Mouse (Mus musculus) common myeloid progenitor, adult 5-6 weeks (primary cell): ENCODE measurements at regions not wholly inside any gene's neighbourhood (a gene's known extent, or its start where the extent isn't known, plus 50 kb on each side); places are given as distances from the start of the nearest gene placed in this dataset.

Experiments used
- ATAC-seq: replicated peaks from 2 replicates; pipeline ENCODE4 v1.8.0; 2016; ENCODE audit warnings: low read depth, mild to moderate bottlenecking, moderate TSS enrichment, inconsistent platforms; ENCODE audit not compliant: poor library complexity, severe bottlenecking

- no peak for ATAC-seq
These were observed 292.9 kb upstream of the Cobl start for GRCm38 (mm10) chr11:12757677-12758076.

DNA sequence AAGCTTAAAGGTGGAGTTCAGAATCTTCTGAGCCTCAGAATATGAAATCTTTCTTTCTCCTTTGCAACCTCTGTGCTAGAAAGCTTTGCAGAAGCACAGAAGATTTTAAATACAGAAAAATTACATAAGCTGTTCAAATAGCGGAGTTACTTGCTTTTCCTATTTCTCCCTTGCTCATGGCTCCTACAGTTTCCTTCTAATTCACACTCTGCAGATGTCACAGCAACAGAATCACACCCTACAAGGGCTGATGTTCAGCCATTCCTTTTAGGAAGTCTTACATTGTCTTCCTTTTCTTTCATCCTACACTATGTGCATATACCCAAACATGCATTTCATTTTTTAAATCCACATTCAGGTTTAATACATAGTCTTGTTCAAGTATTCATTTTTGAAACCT is 285.3 kb upstream of the Cobl start:
- ATAC-seq, result no peak

GRCm38 (mm10) chr11:12749245-12749644 is 284.5 kb upstream of the Cobl start:
- ATAC-seq, result no peak

- no peak for ATAC-seq
These were observed 277.4 kb upstream of the Cobl start for GRCm38 (mm10) chr11:12742159-12742523.

GRCm38 (mm10) chr11:12741418-12742158 is 276.8 kb upstream of the Cobl start:
- ATAC-seq, result no peak

DNA sequence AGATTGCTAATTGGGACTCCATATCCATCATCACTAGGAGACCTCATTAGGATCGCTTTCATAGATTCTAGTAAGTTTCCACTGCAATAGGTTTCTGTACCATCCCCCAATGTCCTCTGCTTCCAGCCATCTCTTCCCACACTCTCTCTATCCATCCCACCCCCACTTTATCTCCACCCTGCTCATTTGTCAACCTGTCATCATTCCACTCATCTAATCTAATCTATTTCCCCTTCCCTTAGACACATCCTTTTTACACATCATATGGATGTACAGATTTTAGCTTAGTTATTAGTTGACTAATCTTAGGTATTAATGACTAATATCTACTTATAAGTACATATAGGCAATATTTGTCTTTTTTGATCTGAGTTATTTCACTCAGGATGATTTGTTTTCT is 269.5 kb upstream of the Cobl start:
- ATAC-seq, result no peak

GRCm38 (mm10) chr11:12727293-12727692 is 262.5 kb upstream of the Cobl start:
- no peak for ATAC-seq

GRCm38 (mm10) chr11:12726492-12726891 is 261.7 kb upstream of the Cobl start:
- no peak for ATAC-seq

GRCm38 (mm10) chr11:12722320-12722719 is 257.6 kb upstream of the Cobl start:
- ATAC-seq, result no peak

DNA sequence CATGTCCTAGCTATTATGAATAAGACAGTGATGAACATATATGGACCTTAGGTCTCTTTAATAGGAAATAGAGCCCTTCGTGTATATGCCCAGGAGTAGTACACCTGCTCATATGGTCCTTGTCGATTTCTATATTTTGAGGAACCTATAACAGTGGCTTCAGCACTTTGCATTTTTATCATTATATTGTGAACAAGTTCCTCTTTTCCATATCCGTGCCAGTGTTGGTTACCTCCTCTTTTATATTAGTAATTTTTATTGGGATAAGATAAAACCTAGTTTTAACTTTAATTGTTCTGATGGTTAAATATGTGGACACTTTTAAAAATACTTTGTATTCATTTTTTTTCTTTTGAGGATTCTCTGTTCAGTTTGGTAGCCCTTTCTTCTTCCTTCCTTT is 255.4 kb upstream of the Cobl start:
- ATAC-seq, result no peak

GRCm38 (mm10) chr11:12696321-12696720 is 231.6 kb upstream of the Cobl start:
- ATAC-seq, result no peak

DNA sequence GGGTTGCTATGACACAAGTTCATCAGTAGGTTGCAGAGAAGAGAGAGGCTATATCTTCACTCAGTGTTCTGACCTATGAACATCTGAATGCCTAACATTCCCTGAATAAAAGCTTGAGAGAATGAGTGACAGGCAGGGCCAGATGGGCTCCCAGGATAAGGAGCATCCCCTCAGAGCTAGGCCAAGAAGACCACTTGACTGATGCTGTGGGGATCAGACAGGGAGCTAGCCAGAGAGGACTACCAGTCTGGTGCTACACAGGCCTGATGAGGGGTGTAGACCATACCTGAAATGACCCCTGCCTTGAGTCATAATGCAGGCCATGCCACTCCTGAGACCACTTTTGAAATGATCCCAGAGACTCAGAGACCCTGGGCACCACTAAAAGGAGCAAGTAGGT is 228.1 kb upstream of the Cobl start:
- no peak for ATAC-seq

- no peak for ATAC-seq
These were observed 222.0 kb upstream of the Cobl start for GRCm38 (mm10) chr11:12686717-12687116.

DNA sequence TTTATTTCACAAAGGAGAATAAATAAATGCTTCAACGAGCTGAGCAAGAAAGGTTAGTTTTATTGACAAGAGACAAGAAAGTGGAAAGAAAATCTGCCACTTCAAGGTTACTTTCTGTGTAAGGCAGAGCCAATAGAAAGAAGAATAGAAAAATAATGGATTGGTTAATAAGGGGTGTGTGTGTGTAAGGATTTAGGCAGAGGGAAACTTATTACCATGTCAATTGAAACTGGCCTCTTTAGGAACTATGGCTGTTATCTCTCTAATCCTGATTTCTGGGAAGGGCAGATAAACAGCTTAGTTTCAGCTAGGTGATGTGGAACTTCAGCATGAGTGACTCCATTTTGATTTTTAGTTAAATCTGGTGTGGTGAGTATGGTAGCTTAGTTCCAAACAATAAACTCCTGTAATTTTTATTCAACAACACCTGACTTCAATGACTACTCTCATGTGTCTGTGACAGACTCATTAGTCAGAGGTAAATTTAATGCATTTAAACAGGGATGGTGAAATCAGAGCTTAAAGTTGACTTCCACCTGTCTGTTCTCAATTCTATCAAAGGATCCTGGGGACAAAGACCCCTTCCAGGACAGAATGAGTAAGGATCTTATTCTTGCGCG is 197.2 kb upstream of the Cobl start:
- no peak for ATAC-seq

DNA sequence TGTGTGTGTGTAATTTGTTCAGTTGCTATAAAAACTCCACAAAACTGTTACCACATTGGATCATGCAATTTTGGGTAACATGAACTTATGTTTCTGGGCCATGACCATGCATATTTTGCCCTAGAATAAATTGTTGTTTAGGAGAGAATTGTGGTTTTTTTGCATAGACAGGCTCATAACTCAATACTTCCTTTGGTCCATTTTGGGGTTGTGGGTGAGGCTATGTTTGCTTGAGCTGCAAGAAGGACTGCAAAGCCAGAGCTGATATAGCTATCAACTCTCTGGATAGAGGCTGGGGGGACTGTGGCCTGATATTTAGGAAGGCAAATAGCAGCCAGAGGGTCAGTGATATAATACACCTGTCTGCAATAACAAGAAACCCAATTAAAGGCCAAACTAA is 194.1 kb upstream of the Cobl start:
- peak; percentile 89 for ATAC-seq

DNA sequence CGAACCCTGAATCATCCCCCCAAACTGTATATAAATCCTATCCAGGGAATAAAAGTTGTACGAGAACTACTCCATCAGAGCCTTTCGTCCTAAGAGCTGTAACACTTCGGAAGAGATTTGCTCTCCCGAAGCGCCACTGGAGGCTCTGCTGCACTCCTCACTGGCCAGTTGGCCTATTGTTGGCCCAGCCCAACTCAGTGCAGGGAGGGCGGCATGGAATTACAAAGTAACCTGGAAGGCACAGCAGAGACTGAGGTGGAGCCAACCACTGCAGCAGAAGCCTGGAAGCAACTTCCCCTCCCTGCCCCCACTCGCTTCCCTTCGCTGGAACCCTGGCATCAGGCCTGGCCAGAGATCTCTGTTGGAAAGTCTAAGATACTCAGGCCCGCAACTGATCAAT is 191.7 kb upstream of the Cobl start:
- ATAC-seq, result no peak
